Mouse (Mus musculus) forebrain, embryonic 15.5 days (tissue): ENCODE results near the gene Scnn1a. TPM values are rescaled to one million over a fixed set of nuclear protein-coding genes. Genes with fewer than 3 reads are reported as not detected.
"Not testable (repeated sequence)": the region's sequence is repeated elsewhere in the genome, so short reads cannot be mapped to it uniquely, and the experiment has no call there.

Experiments
- ATAC-seq: fragments of 200-750 bp; cut with Nextera tagmentation; replicated peaks from 2 replicates; pipeline ENCODE4 v1.8.0; 2017; ENCODE audit warnings: mild to moderate bottlenecking, moderate TSS enrichment, moderate library complexity
- H3K27ac ChIP-seq: fragments of 300-500 bp; sonication (generic); replicated peaks from 2 replicates; pipeline ENCODE4 v1.5.1; 2015; ENCODE audit warnings: mild to moderate bottlenecking, inconsistent platforms
- H3K27me3 ChIP-seq: fragments of 300-500 bp; sonication (generic); 2 replicates; pipeline ENCODE4 v1.6.1; 2015; ENCODE audit warnings: inconsistent platforms
- H3K36me3 ChIP-seq: fragments of 300-500 bp; sonication (generic); 2 replicates; pipeline ENCODE4 v1.6.1; 2015; ENCODE audit warnings: mild to moderate bottlenecking, inconsistent platforms
- H3K4me1 ChIP-seq: fragments of 300-500 bp; sonication (generic); 2 replicates; pipeline ENCODE4 v1.6.1; 2015; ENCODE audit warnings: inconsistent platforms
- H3K4me2 ChIP-seq: fragments of 300-500 bp; sonication (generic); replicated peaks from 2 replicates; pipeline ENCODE4 v1.6.1; 2015; ENCODE audit warnings: mild to moderate bottlenecking, inconsistent platforms
- H3K4me3 ChIP-seq: fragments of 300-500 bp; sonication (generic); 2 replicates; pipeline ENCODE4 v1.5.1; 2015; ENCODE audit warnings: mild to moderate bottlenecking, inconsistent platforms
- H3K9ac ChIP-seq: fragments of 300-500 bp; sonication (generic); replicated peaks from 2 replicates; pipeline ENCODE4 v1.6.1; 2015; ENCODE audit warnings: mild to moderate bottlenecking, inconsistent platforms
- H3K9me3 ChIP-seq: fragments of 300-500 bp; sonication (generic); 2 replicates; pipeline ENCODE4 v1.6.1; 2016; ENCODE audit warnings: inconsistent platforms
- WGBS: fragments of 180-500 bp; shearing (Covaris S2); methylation state at CpG from one replicate; pipeline ENCODE4 v1.1.7; 2015; ENCODE audit warnings: mixed read lengths; 5-methylcytosine and 5-hydroxymethylcytosine counted together
- polyA plus RNA-seq: library from polyadenylated mRNA; unstranded; fragments of >200 nt; fragmentation: Nextera tagmentation; extraction: Ambion mirVana; gene quantifications from 2 replicates; pipeline ENCODE4 v1.2.1, GENCODE M21; 2015

Scnn1a gene
- polyA plus RNA-seq, result 0.20 and 0.25 TPM in 2 replicates

GRCm38 (mm10) chr6:125320323-125320722, at the start of gene Scnn1a:
Gene Scnn1a (plus strand): TSS chr6:125320659.
- 93% methylated on average over 1 of the region's 1 CpGs for WGBS
- no peak within 1 kb of the TSS for H3K4me3 ChIP-seq
- H3K27ac ChIP-seq, result no peak within 1 kb of the TSS
- H3K27me3 ChIP-seq, result peaks cover 22% of the 10 kb centered on the region
- H3K9me3 ChIP-seq, result no peaks in the 10 kb centered on the region
- no peaks in the 10 kb centered on the region for H3K4me1 ChIP-seq
- H3K36me3 ChIP-seq, result no peaks in the 10 kb centered on the region
- H3K4me2 ChIP-seq, result no peak within 1 kb of the TSS
- H3K9ac ChIP-seq, result no peak within 1 kb of the TSS
- ATAC-seq, result no peak

GRCm38 (mm10) chr6:125271455-125272227, 48.8 kb upstream of the Scnn1a start:
- peak; percentile 92 for ATAC-seq
- peak overlapping the region; percentile 20; the same call in 1 of the 2 replicates for H3K4me3 ChIP-seq
- H3K9ac ChIP-seq, result no peak overlapping the region; the same call in 1 of the 2 replicates
- H3K9me3 ChIP-seq, result no peaks in the 10 kb centered on the region
- H3K36me3 ChIP-seq, result no peaks in the 10 kb centered on the region
- H3K4me1 ChIP-seq, result peaks cover 4% of the 10 kb centered on the region
- H3K4me2 ChIP-seq, result peak overlapping the region; percentile 38
- no peak overlapping the region for H3K27ac ChIP-seq
- no peaks in the 10 kb centered on the region for H3K27me3 ChIP-seq
- 17% methylated on average over 17 of the region's 17 CpGs for WGBS

- peaks cover 4% of the 10 kb centered on the region for H3K4me1 ChIP-seq
- no peak overlapping the region for H3K9ac ChIP-seq
- H3K27ac ChIP-seq, result no peak overlapping the region
- H3K4me2 ChIP-seq, result no peak overlapping the region
- WGBS, result 81% methylated on average over 10 of the region's 10 CpGs
- no peak for ATAC-seq
- no peaks in the 10 kb centered on the region for H3K36me3 ChIP-seq
- H3K27me3 ChIP-seq, result no peaks in the 10 kb centered on the region
- H3K9me3 ChIP-seq, result no peaks in the 10 kb centered on the region
- H3K4me3 ChIP-seq, result no peak overlapping the region
Observed at GRCm38 (mm10) chr6:125272228-125272785, 48.2 kb upstream of the Scnn1a start.

- no peaks in the 10 kb centered on the region for H3K27me3 ChIP-seq
- 59% methylated on average over 15 of the region's 15 CpGs for WGBS
- H3K4me3 ChIP-seq, result no peak overlapping the region
- no peak for ATAC-seq
- H3K9ac ChIP-seq, result no peak overlapping the region
- H3K36me3 ChIP-seq, result no peaks in the 10 kb centered on the region
- no peak overlapping the region for H3K4me2 ChIP-seq
- H3K9me3 ChIP-seq, result no peaks in the 10 kb centered on the region
- no peak overlapping the region for H3K27ac ChIP-seq
- peaks cover 4% of the 10 kb centered on the region for H3K4me1 ChIP-seq
Observed at GRCm38 (mm10) chr6:125274841-125275563, 45.5 kb upstream of the Scnn1a start.

- H3K4me3 ChIP-seq, result no peak overlapping the region
- H3K9me3 ChIP-seq, result no peaks in the 10 kb centered on the region
- H3K4me2 ChIP-seq, result no peak overlapping the region
- no peak overlapping the region for H3K27ac ChIP-seq
- no peak overlapping the region for H3K9ac ChIP-seq
- no peaks in the 10 kb centered on the region for H3K27me3 ChIP-seq
- no peaks in the 10 kb centered on the region for H3K36me3 ChIP-seq
- 62% methylated on average over 8 of the region's 8 CpGs for WGBS
- ATAC-seq, result no peak
- no peaks in the 10 kb centered on the region for H3K4me1 ChIP-seq
Observed at GRCm38 (mm10) chr6:125279729-125280128, 40.7 kb upstream of the Scnn1a start.

GRCm38 (mm10) chr6:125282721-125283120, 37.7 kb upstream of the Scnn1a start:
- not testable (repeated sequence) for H3K4me3 ChIP-seq, H3K4me2 ChIP-seq, H3K4me1 ChIP-seq, H3K9me3 ChIP-seq, H3K27me3 ChIP-seq, ATAC-seq, H3K36me3 ChIP-seq, H3K9ac ChIP-seq, H3K27ac ChIP-seq
- WGBS, result 84% methylated on average over 13 of the region's 13 CpGs

GRCm38 (mm10) chr6:125284250-125284649, 36.2 kb upstream of the Scnn1a start:
- Histone ChIP-seq H3K27ac (no peak overlapping the region), H3K27me3 (no peaks in the 10 kb centered on the region), H3K4me3 (no peak overlapping the region), H3K4me2 (no peak overlapping the region), H3K4me1 (0 out of 2 replicates have a peak, but pooled peaks cover 4% of the 10 kb centered on the region), H3K9me3 (no peaks in the 10 kb centered on the region), H3K36me3 (no peaks in the 10 kb centered on the region), H3K9ac (no peak overlapping the region)
- whole genome bisulfite sequencing, result 49% methylated on average over 8 of the region's 8 CpGs
- no peak for ATAC-seq

- WGBS, result 88% methylated on average over 7 of the region's 7 CpGs
Observed at GRCm38 (mm10) chr6:125284751-125285150, 35.7 kb upstream of the Scnn1a start.

GRCm38 (mm10) chr6:125285890-125286289, 34.6 kb upstream of the Scnn1a start, which contains the start of gene Tuba3a:
Gene Tuba3a (minus strand): TSS chr6:125286042.
- H3K27me3 ChIP-seq, result no peaks in the 10 kb centered on the region
- no peak for ATAC-seq
- 0 out of 2 replicates have a peak, but pooled peaks cover 4% of the 10 kb centered on the region for H3K4me1 ChIP-seq
- H3K36me3 ChIP-seq, result no peaks in the 10 kb centered on the region
- WGBS, result 96% methylated on average over 21 of the region's 22 CpGs
- no peak within 1 kb of the TSS for H3K9ac ChIP-seq
- H3K4me3 ChIP-seq, result no peak within 1 kb of the TSS
- H3K9me3 ChIP-seq, result no peaks in the 10 kb centered on the region
- no peak within 1 kb of the TSS for H3K27ac ChIP-seq
- H3K4me2 ChIP-seq, result no peak within 1 kb of the TSS

More at GRCm38 (mm10) chr6:125284751-125285150, 35.7 kb upstream of the Scnn1a start:
- ATAC-seq, result no peak
- H3K4me2 ChIP-seq, result no peak overlapping the region
- H3K36me3 ChIP-seq, result no peaks in the 10 kb centered on the region
- no peaks in the 10 kb centered on the region for H3K9me3 ChIP-seq
- H3K27ac ChIP-seq, result no peak overlapping the region
- H3K9ac ChIP-seq, result no peak overlapping the region
- H3K4me1 ChIP-seq, result 0 out of 2 replicates have a peak, but pooled peaks cover 4% of the 10 kb centered on the region
- no peaks in the 10 kb centered on the region for H3K27me3 ChIP-seq
- no peak overlapping the region for H3K4me3 ChIP-seq

- no peak overlapping the region for H3K4me3 ChIP-seq
- no peaks in the 10 kb centered on the region for H3K36me3 ChIP-seq
- no peak overlapping the region for H3K9ac ChIP-seq
- WGBS, result 85% methylated on average over 4 of the region's 4 CpGs
- no peaks in the 10 kb centered on the region for H3K27me3 ChIP-seq
- H3K4me1 ChIP-seq, result 0 out of 2 replicates have a peak, but pooled peaks cover 4% of the 10 kb centered on the region
- no peak overlapping the region for H3K27ac ChIP-seq
- ATAC-seq, result no peak
- no peak overlapping the region for H3K4me2 ChIP-seq
- H3K9me3 ChIP-seq, result no peaks in the 10 kb centered on the region
Observed at GRCm38 (mm10) chr6:125286944-125287343, 33.5 kb upstream of the Scnn1a start.

- WGBS, result 86% methylated on average over 5 of the region's 5 CpGs
- ATAC-seq, result no peak
- H3K4me3 ChIP-seq, result no peak overlapping the region
- H3K9ac ChIP-seq, result no peak overlapping the region
- H3K36me3 ChIP-seq, result no peaks in the 10 kb centered on the region
- no peaks in the 10 kb centered on the region for H3K27me3 ChIP-seq
- H3K4me1 ChIP-seq, result 0 out of 2 replicates have a peak, but pooled peaks cover 4% of the 10 kb centered on the region
- no peak overlapping the region for H3K27ac ChIP-seq
- no peaks in the 10 kb centered on the region for H3K9me3 ChIP-seq
- no peak overlapping the region for H3K4me2 ChIP-seq
Observed at GRCm38 (mm10) chr6:125288730-125289129, 31.7 kb upstream of the Scnn1a start.

- no peak for ATAC-seq
Observed at GRCm38 (mm10) chr6:125291329-125291728, 29.1 kb upstream of the Scnn1a start.

More at GRCm38 (mm10) chr6:125291329-125291728, 29.1 kb upstream of the Scnn1a start:
- H3K9ac ChIP-seq, result no peak overlapping the region
- H3K27ac ChIP-seq, result no peak overlapping the region
- 89% methylated on average over 4 of the region's 4 CpGs for WGBS
- H3K4me3 ChIP-seq, result no peak overlapping the region
- H3K27me3 ChIP-seq, result no peaks in the 10 kb centered on the region
- no peaks in the 10 kb centered on the region for H3K9me3 ChIP-seq
- 0 out of 2 replicates have a peak, but pooled peaks cover 2% of the 10 kb centered on the region for H3K4me1 ChIP-seq
- no peaks in the 10 kb centered on the region for H3K36me3 ChIP-seq
- H3K4me2 ChIP-seq, result no peak overlapping the region
